Mouse (Mus musculus): ENCODE results near the gene Catsperz. TPM values are rescaled to one million over a fixed set of nuclear protein-coding genes. Genes with fewer than 3 reads are reported as not detected.

Gene Catsperz
- total RNA-seq, 2 experiments from 2014 or later = not detected

GRCm38 (mm10) chr19:6872701-6873100 is 52.5 kb downstream of the Catsperz start:
- intact Hi-C loops (cut with DNase I) = loop anchor here (5.0 kb wide), 1 partner anchor 150 kb away; no protein-coding TSS in a partner anchor
- DNase-seq = no peak

Small RNAs within 50 kb of the gene (microRNA-seq; reads per million reads assigned to microRNA genes)
- 7.4 to 9.1 reads per million in 2 experiments for gene Mir6990

Other genes with a start within 250 kb of the Catsperz start
- 10 to 100 TPM; 14.8 to 18.2 TPM for gene Rps6ka4, start 84.7 kb downstream of the Catsperz start, total RNA-seq (2021)
- 1 to 10 TPM; 1.0 to 1.7 TPM for gene Ccdc88b, start 67.2 kb downstream of the Catsperz start, total RNA-seq (2021)
- gene Trmt112, start 15.7 kb downstream of the Catsperz start, total RNA-seq (2021) = 10 to 100 TPM; 26.7 to 30.6 TPM
- 100 to 1,000 TPM; 595 to 603 TPM for gene Prdx5, start 15.3 kb downstream of the Catsperz start, total RNA-seq (2021)
- gene Esrra, start 3.6 kb downstream of the Catsperz start, total RNA-seq (2021) = 100 to 1,000 TPM; 128 to 136 TPM
- under 1 TPM in 1 of 2 experiments, not detected in 1; 0.26 TPM for gene Kcnk4, start 9.1 kb upstream of the Catsperz start, total RNA-seq (2021)
- 10 to 100 TPM; 28.6 to 29.9 TPM for gene Bad, start 16.5 kb upstream of the Catsperz start, total RNA-seq (2021)
- gene Gpr137, start 17.1 kb upstream of the Catsperz start, total RNA-seq (2021) = 10 to 100 TPM; 34.1 to 40.0 TPM
- 100 to 1,000 TPM in 1 of 2 experiments, 10 to 100 TPM in 1; 89.8 to 120 TPM for gene Ppp1r14b, start 49.6 kb upstream of the Catsperz start, total RNA-seq (2021)
- gene Plcb3, start 51.1 kb upstream of the Catsperz start, total RNA-seq (2021) = 10 to 100 TPM; 16.2 to 16.8 TPM
- 10 to 100 TPM; 13.6 to 14.2 TPM for gene Fkbp2, start 55.1 kb upstream of the Catsperz start, total RNA-seq (2021)
- 100 to 1,000 TPM; 307 to 309 TPM for gene Vegfb, start 62.3 kb upstream of the Catsperz start, total RNA-seq (2021)
- gene Dnajc4, start 67.2 kb upstream of the Catsperz start, total RNA-seq (2021) = 10 to 100 TPM; 54.8 to 62.7 TPM
- gene Nudt22, start 70.7 kb upstream of the Catsperz start, total RNA-seq (2021) = 10 to 100 TPM; 24.8 to 26.1 TPM
- 10 to 100 TPM; 18.7 to 20.1 TPM for gene Trpt1, start 70.8 kb upstream of the Catsperz start, total RNA-seq (2021)
- gene Fermt3, start 94.1 kb upstream of the Catsperz start, total RNA-seq (2021) = 10 to 100 TPM in 1 of 2 experiments, 1 to 10 TPM in 1; 6.1 to 10.7 TPM
- 100 to 1,000 TPM in 1 of 2 experiments, 10 to 100 TPM in 1; 84.1 to 107 TPM for gene Stip1, start 114.6 kb upstream of the Catsperz start, total RNA-seq (2021)
- 100 to 1,000 TPM; 181 to 186 TPM for gene Macrod1, start 131.4 kb upstream of the Catsperz start, total RNA-seq (2021)
- gene Flrt1, start 180.3 kb upstream of the Catsperz start, total RNA-seq (2021) = 1 to 10 TPM in 1 of 2 experiments, under 1 TPM in 1; 0.98 to 1.0 TPM